Mouse (Mus musculus): ENCODE results near the gene Arpp19.

- no peak for TF ChIP-seq CTCF (IDR thresholded peaks at IDR 0.05; ENCODE audit: extremely low read depth, insufficient read depth, low read length)
- no peak for TF ChIP-seq POLR2A (IDR thresholded peaks at IDR 0.05; ENCODE audit: extremely low read depth, insufficient read depth, low read length)
Measured at GRCm38 (mm10) chr9:75092134-75092533, 54.7 kb downstream of the Arpp19 start.

Measured in cortical plate, adult 2 months (tissue).